Mouse (Mus musculus) heart, adult 2 months (tissue): Measurements from ENCODE around the gene Oaf.

Experiments used
- EP300 ChIP-seq: fragments of 200-500 bp; IDR thresholded peaks from 2 replicates; pipeline ENCODE4 v1.6.1; 2011; ENCODE audit warnings: low read depth, low read length, control low read depth; ENCODE audit not compliant: insufficient read depth
- POLR2A ChIP-seq: fragments of 200-500 bp; IDR thresholded peaks from 2 replicates; pipeline ENCODE4 v1.6.1; 2011; ENCODE audit warnings: mild to moderate bottlenecking, low read depth, low read length, control low read depth; ENCODE audit not compliant: insufficient read depth

- no peak for TF ChIP-seq EP300
- no peak for TF ChIP-seq POLR2A
These were observed 47.2 kb upstream of the Oaf start for GRCm38 (mm10) chr9:43286870-43287269.
